Mouse (Mus musculus): ENCODE results near the gene Gm43738. TPM values are rescaled to one million over a fixed set of nuclear protein-coding genes. Genes with fewer than 3 reads are reported as not detected.

Gm43738 gene
- total and polyA plus RNA-seq, 3 experiments = not detected

GRCm38 (mm10) chr3:89136365-89136764 lies 35.5 kb upstream of the Gm43738 start:
- no peak for DNase-seq
- intact Hi-C loops (cut with DNase I) = no loop called here
- Histone ChIP-seq H3K4me3 (no peak overlapping the region), H3K27me3 (ENCODE audit: control insufficient read depth, insufficient read depth, low read length) (no peaks in the 10 kb centered on the region), H3K4me1 (ENCODE audit: control insufficient read depth, insufficient read depth, low read length) (no peaks in the 10 kb centered on the region), H3K27ac (no peak overlapping the region), H3K36me3 (ENCODE audit: control insufficient read depth, insufficient read depth, low read length) (no peaks in the 10 kb centered on the region), H3K79me2 (replicated peaks; ENCODE audit: control insufficient read depth, insufficient read depth, low read length) (no peaks in the 10 kb centered on the region), H3K9ac (ENCODE audit: low read depth, low read length) (no peak overlapping the region)
- TF ChIP-seq EP300 (IDR thresholded peaks at IDR 0.05; ENCODE audit: insufficient read depth, low read depth, low read length) (no peak), POLR2A (IDR thresholded peaks at IDR 0.05; ENCODE audit: insufficient read depth, low read depth, low read length) (no peak), CTCF (IDR thresholded peaks at IDR 0.05) (no peak)
- 48% methylated on average over 9 of the region's 9 CpGs for WGBS

GRCm38 (mm10) chr3:89135958-89136357 lies 35.1 kb upstream of the Gm43738 start, which contains the start of gene Pklr:
Gene Pklr, plus strand, starts transcription at chr3:89136142.
- DNase-seq = no peak
- H3K79me2 ChIP-seq (replicated peaks; ENCODE audit: control insufficient read depth, insufficient read depth, low read length) = no peaks in the 10 kb centered on the region
- no peak for TF ChIP-seq POLR2A (IDR thresholded peaks at IDR 0.05; ENCODE audit: insufficient read depth, low read depth, low read length)
- TF ChIP-seq EP300 (IDR thresholded peaks at IDR 0.05; ENCODE audit: insufficient read depth, low read depth, low read length) = no peak
- TF ChIP-seq CTCF (IDR thresholded peaks at IDR 0.05) = no peak
- H3K4me3 ChIP-seq = no peak within 1 kb of the TSS
- no peaks in the 10 kb centered on the region for H3K4me1 ChIP-seq (ENCODE audit: control insufficient read depth, insufficient read depth, low read length)
- H3K27me3 ChIP-seq (ENCODE audit: control insufficient read depth, insufficient read depth, low read length) = no peaks in the 10 kb centered on the region
- H3K36me3 ChIP-seq (ENCODE audit: control insufficient read depth, insufficient read depth, low read length) = no peaks in the 10 kb centered on the region
- intact Hi-C loops (cut with DNase I) = no loop called here
- no peak within 1 kb of the TSS for H3K27ac ChIP-seq
- WGBS = 42% methylated on average over 3 of the region's 3 CpGs
- H3K9ac ChIP-seq (ENCODE audit: low read depth, low read length) = no peak within 1 kb of the TSS

- intact Hi-C loops (cut with DNase I) = no loop called here
- no peaks in the 10 kb centered on the region for H3K27me3 ChIP-seq (ENCODE audit: control insufficient read depth, insufficient read depth, low read length)
- no peaks in the 10 kb centered on the region for H3K36me3 ChIP-seq (ENCODE audit: control insufficient read depth, insufficient read depth, low read length)
- no peak overlapping the region for H3K27ac ChIP-seq
- H3K79me2 ChIP-seq (replicated peaks; ENCODE audit: control insufficient read depth, insufficient read depth, low read length) = no peaks in the 10 kb centered on the region
- TF ChIP-seq CTCF (IDR thresholded peaks at IDR 0.05) (no peak), EP300 (IDR thresholded peaks at IDR 0.05; ENCODE audit: insufficient read depth, low read depth, low read length) (no peak), POLR2A (IDR thresholded peaks at IDR 0.05; ENCODE audit: insufficient read depth, low read depth, low read length) (no peak)
- 77% methylated on average over 1 of the region's 1 CpGs for WGBS
- no peak overlapping the region for H3K4me3 ChIP-seq
- no peaks in the 10 kb centered on the region for H3K4me1 ChIP-seq (ENCODE audit: control insufficient read depth, insufficient read depth, low read length)
- DNase-seq = no peak
- H3K9ac ChIP-seq (ENCODE audit: low read depth, low read length) = no peak overlapping the region
Measured at GRCm38 (mm10) chr3:89133752-89134151, 32.9 kb upstream of the Gm43738 start.

- TF ChIP-seq CTCF (IDR thresholded peaks at IDR 0.05) (no peak), POLR2A (IDR thresholded peaks at IDR 0.05; ENCODE audit: insufficient read depth, low read depth, low read length) (no peak), EP300 (IDR thresholded peaks at IDR 0.05; ENCODE audit: insufficient read depth, low read depth, low read length) (no peak)
- Histone ChIP-seq H3K27me3 (ENCODE audit: control insufficient read depth, insufficient read depth, low read length) (no peaks in the 10 kb centered on the region), H3K36me3 (ENCODE audit: control insufficient read depth, insufficient read depth, low read length) (no peaks in the 10 kb centered on the region), H3K4me1 (ENCODE audit: control insufficient read depth, insufficient read depth, low read length) (no peaks in the 10 kb centered on the region), H3K79me2 (replicated peaks; ENCODE audit: control insufficient read depth, insufficient read depth, low read length) (no peaks in the 10 kb centered on the region), H3K27ac (no peak overlapping the region), H3K9ac (ENCODE audit: low read depth, low read length) (no peak overlapping the region), H3K4me3 (no peak overlapping the region)
- no peak for DNase-seq
- intact Hi-C loops (cut with DNase I) = no loop called here
- WGBS = 58% methylated on average over 7 of the region's 7 CpGs
Measured at GRCm38 (mm10) chr3:89133063-89133450, 32.2 kb upstream of the Gm43738 start.

GRCm38 (mm10) chr3:89132285-89133062 lies 31.6 kb upstream of the Gm43738 start:
- Histone ChIP-seq H3K27ac (no peak overlapping the region), H3K4me3 (0 out of 2 replicates have a peak overlapping the region, but pooled peaks have one; percentile 16), H3K9ac (ENCODE audit: low read depth, low read length) (no peak overlapping the region), H3K36me3 (ENCODE audit: control insufficient read depth, insufficient read depth, low read length) (no peaks in the 10 kb centered on the region), H3K79me2 (replicated peaks; ENCODE audit: control insufficient read depth, insufficient read depth, low read length) (no peaks in the 10 kb centered on the region), H3K4me1 (ENCODE audit: control insufficient read depth, insufficient read depth, low read length) (no peaks in the 10 kb centered on the region), H3K27me3 (ENCODE audit: control insufficient read depth, insufficient read depth, low read length) (no peaks in the 10 kb centered on the region)
- intact Hi-C loops (cut with DNase I) = no loop called here
- WGBS = 16% methylated on average over 30 of the region's 30 CpGs
- TF ChIP-seq EP300 (IDR thresholded peaks at IDR 0.05; ENCODE audit: insufficient read depth, low read depth, low read length) (no peak), POLR2A (IDR thresholded peaks at IDR 0.05; ENCODE audit: insufficient read depth, low read depth, low read length) (no peak), CTCF (IDR thresholded peaks at IDR 0.05) (peak; percentile 48)
- DNase-seq = peak in 1 of 2 experiments; percentile 31

- 56% methylated on average over 4 of the region's 4 CpGs for WGBS
- Histone ChIP-seq H3K27me3 (ENCODE audit: control insufficient read depth, insufficient read depth, low read length) (no peaks in the 10 kb centered on the region), H3K9ac (ENCODE audit: low read depth, low read length) (no peak overlapping the region), H3K4me1 (ENCODE audit: control insufficient read depth, insufficient read depth, low read length) (no peaks in the 10 kb centered on the region), H3K36me3 (ENCODE audit: control insufficient read depth, insufficient read depth, low read length) (no peaks in the 10 kb centered on the region), H3K4me3 (no peak overlapping the region), H3K79me2 (replicated peaks; ENCODE audit: control insufficient read depth, insufficient read depth, low read length) (no peaks in the 10 kb centered on the region), H3K27ac (no peak overlapping the region)
- no peak for TF ChIP-seq EP300 (IDR thresholded peaks at IDR 0.05; ENCODE audit: insufficient read depth, low read depth, low read length)
- TF ChIP-seq POLR2A (IDR thresholded peaks at IDR 0.05; ENCODE audit: insufficient read depth, low read depth, low read length) = no peak
- TF ChIP-seq CTCF (IDR thresholded peaks at IDR 0.05) = no peak
- intact Hi-C loops (cut with DNase I) = no loop called here
- DNase-seq = no peak
Measured at GRCm38 (mm10) chr3:89131816-89132215, 30.9 kb upstream of the Gm43738 start.
